Mouse (Mus musculus): ENCODE data around the gene Wrb.

DNA sequence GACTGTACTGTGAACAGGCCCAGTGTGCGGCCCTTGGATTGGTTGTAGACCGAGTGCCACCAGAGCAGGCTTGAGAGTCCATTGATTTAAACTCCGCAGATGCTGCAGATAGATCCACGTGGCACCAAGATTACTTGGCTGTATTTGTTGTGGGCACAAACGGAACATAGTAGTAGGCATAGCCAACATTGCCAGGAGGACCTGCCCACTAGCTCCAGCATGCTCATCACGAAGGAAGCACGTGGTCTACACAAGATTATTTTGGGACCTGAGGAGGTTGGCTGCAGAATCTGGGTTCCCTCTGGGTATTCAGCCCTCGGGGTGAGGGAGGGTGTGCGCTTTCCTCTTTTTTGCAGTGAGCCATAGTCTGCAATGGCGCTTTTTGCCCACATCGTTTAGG lies 12.0 kb downstream of the Wrb start:
- no peak for TF ChIP-seq CTCF (conservative IDR thresholded peaks at IDR 0.05; ENCODE audit: low read length)
- no peak for TF ChIP-seq NANOG (IDR thresholded peaks at IDR 0.05; ENCODE audit: borderline replicate concordance, low read length)

Data from E14TG2a.4 (cell line).